Mouse (Mus musculus): Measurements from ENCODE around the gene Olfr275. TPM values are rescaled to one million over a fixed set of nuclear protein-coding genes. Genes with fewer than 3 reads are reported as not detected.

Gene Olfr275
- polyA plus RNA-seq, 1 experiment from 2014 or later, result not detected

Other genes starting within 250 kb of the Olfr275 start
- 0.05 TPM in 1 of 2 replicates, not detected in the other for gene Toporsl, start 218.3 kb upstream of the Olfr275 start, polyA plus RNA-seq (2015; fragmentation: Nextera tagmentation; extraction: Ambion mirVana)
- not detected in 2 replicates for gene Olfr273, start 44.6 kb downstream of the Olfr275 start, polyA plus RNA-seq (2015; fragmentation: Nextera tagmentation; extraction: Ambion mirVana)
- not detected in 2 replicates for gene Olfr272, start 104.6 kb downstream of the Olfr275 start, polyA plus RNA-seq (2015; fragmentation: Nextera tagmentation; extraction: Ambion mirVana)
- not detected in 2 replicates for gene Olfr270, start 149.9 kb downstream of the Olfr275 start, polyA plus RNA-seq (2015; fragmentation: Nextera tagmentation; extraction: Ambion mirVana)
- gene Nipsnap3a, start 174.7 kb downstream of the Olfr275 start, polyA plus RNA-seq (2015; fragmentation: Nextera tagmentation; extraction: Ambion mirVana), result not detected in 2 replicates
- gene Nipsnap3b, start 197.3 kb downstream of the Olfr275 start, polyA plus RNA-seq (2015; fragmentation: Nextera tagmentation; extraction: Ambion mirVana), result 60.6 and 61.6 TPM in 2 replicates